Mouse (Mus musculus): Measurements from ENCODE around the gene Zfp445.

DNA sequence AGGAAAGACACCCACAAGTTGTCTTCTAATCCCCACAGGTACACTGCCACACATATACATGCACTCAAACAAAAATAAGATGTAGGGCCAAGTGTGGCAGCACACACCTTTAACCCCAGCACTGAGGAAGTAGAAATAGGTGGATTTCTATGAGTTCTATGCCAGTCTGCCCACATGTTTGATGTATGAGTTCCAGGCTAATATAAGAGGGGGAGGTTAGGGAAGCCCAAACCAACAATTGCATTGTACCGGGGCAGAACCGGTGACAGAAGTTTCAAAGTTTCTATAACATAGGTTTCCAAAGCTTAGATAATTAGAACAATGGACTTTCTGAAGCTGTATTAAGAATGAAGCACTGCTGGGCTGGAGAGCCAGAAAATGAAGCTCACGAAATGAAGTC lies 958 bp downstream of the Zfp445 start:
- no peak for TF ChIP-seq CTCF (IDR thresholded peaks at IDR 0.05; ENCODE audit: low read depth)
- no peak for TF ChIP-seq EP300 (IDR thresholded peaks at IDR 0.05; ENCODE audit: low read depth)
